Mouse (Mus musculus): ENCODE measurements around the gene Gm2a. TPM values are rescaled to one million over a fixed set of nuclear protein-coding genes. Genes with fewer than 3 reads are reported as not detected.
"Not testable (repeated sequence)": the region's sequence is repeated elsewhere in the genome, so short reads cannot be mapped to it uniquely, and the experiment has no call there.

Gene Gm2a
- polyA plus RNA-seq, 1 experiment from 2014 or later = 236 TPM

DNA sequence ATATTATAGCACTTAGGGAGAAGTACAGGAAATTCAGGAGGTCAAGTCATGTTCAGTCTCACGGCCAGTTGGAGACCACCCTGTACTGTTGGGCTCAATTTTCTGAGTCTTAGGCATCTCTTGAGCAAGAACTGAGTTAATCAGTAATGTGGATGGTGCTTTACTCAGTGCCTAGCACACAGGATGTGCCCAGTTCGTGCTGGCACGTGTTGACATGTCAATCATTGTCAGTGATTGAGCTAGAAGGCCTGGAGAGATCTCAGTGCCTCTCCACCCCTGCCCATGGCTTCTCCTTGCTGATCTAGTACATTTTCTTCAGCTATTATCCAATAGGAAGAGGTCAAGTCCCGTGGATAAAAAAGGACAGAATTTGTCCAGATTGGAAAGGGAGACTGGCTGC lies 7.5 kb downstream of the Gm2a start:
- Histone ChIP-seq H3K4me3 (ENCODE audit: inconsistent target) (no peak overlapping the region), H3K79me2 (ENCODE audit: inconsistent target) (peaks cover 35% of the 10 kb centered on the region; the same call in 1 of the 2 replicates), H3K36me3 (ENCODE audit: inconsistent target) (peaks cover 49% of the 10 kb centered on the region), H3K27ac (no peak overlapping the region)
- WGBS (ENCODE audit: missing documents) = 82% methylated on average over 4 of the region's 4 CpGs

DNA sequence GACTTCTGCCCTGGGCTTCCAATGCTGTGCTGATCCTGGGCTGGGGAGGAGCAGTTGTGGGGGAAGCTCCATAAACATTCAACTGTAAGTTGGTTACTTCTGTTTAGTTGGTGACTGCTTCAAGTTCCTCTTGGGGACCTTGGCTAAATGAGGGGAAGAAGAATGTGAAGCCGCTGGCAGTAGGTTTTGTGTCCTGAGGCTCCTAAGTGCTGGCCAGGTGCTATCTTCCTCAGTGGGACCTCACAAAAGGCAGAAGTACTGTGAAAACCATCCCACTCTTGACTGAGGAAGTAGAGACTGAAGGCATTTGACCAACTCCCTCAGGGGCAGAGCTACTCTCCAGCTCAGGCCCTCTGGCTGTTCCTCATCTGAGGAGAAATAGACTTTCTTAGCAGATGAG lies 8.7 kb downstream of the Gm2a start:
- Histone ChIP-seq H3K4me3 (ENCODE audit: inconsistent target) (no peak overlapping the region), H3K27ac (peak overlapping the region; percentile 34), H3K79me2 (ENCODE audit: inconsistent target) (peaks cover 23% of the 10 kb centered on the region; the same call in 1 of the 2 replicates), H3K36me3 (ENCODE audit: inconsistent target) (peaks cover 47% of the 10 kb centered on the region)
- 20% methylated on average over 1 of the region's 1 CpGs for WGBS (ENCODE audit: missing documents)

DNA sequence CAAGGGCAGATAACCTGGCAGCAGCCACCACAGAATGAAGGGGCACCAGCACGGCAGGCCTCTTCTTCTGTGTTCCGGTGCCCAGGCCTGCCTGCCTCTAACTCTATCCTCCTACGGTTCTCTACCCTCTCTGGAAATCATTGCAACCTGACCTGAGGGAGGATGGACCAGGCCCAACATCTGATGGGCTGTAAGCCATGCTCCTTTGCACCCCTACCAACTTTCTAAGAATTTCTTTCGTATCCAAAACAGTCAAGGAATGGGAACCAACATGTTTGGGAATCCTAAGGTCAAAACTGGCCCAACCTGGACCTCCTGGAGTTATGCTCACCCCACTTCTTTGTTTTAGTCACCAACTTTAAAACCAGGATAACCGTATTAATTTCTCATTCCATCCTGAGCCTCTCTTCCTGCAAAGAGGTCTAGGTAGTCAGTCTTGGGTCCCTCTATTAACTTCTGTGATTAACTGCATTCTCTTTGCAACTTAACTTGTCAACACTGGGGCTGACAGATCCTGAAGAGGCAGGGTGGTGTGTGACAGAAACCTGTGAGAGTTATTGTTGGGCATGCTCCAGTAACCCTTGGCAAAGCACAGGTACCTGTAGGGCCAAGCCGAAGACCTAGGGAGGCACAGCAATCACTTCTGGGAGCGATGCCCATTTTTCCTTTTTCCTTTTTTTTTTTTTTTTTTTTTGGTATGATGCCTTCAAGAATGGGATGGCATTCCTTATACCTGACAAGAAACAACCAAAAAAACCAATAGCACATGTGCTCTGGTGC lies 11.8 kb downstream of the Gm2a start:
- Histone ChIP-seq H3K27ac (no peak overlapping the region), H3K36me3 (ENCODE audit: inconsistent target) (peaks cover 29% of the 10 kb centered on the region), H3K4me3 (ENCODE audit: inconsistent target) (no peak overlapping the region), H3K79me2 (ENCODE audit: inconsistent target) (no peaks in the 10 kb centered on the region)
- WGBS (ENCODE audit: missing documents) = 98% methylated on average over 6 of the region's 7 CpGs

DNA sequence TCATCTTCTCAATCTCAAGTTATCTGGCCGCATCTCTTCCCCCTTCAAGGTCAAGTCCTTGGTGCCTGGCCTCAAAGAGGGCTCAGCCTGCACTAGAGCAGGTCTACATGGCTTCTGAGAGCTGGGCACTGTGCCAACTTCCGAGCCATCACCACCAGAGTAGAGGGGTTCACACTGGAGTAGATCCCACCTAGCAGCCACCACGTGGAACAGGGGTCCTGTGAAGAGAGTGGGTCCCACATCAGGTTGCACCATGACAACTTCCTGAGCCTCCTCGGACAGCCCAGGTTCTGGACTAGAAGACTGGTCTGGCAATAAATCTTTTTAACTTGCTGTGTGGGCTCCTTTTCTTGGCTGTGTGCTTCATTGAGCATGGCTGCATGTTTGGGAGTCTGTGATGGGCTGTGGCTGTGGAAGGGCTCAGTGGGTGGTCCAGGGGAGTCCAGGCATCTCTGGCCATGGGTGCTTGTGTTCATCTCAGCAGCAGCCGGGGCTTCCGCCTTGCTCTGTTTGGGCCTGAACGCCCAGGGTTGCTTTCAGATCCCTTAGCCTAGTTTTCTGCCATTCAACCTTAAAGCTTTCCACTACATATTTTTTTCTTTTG lies 12.8 kb downstream of the Gm2a start:
- H3K79me2 ChIP-seq (ENCODE audit: inconsistent target) = no peaks in the 10 kb centered on the region
- H3K4me3 ChIP-seq (ENCODE audit: inconsistent target) = no peak overlapping the region
- WGBS (ENCODE audit: missing documents) = 85% methylated on average over 6 of the region's 7 CpGs
- H3K27ac ChIP-seq = no peak overlapping the region
- peaks cover 27% of the 10 kb centered on the region for H3K36me3 ChIP-seq (ENCODE audit: inconsistent target)

DNA sequence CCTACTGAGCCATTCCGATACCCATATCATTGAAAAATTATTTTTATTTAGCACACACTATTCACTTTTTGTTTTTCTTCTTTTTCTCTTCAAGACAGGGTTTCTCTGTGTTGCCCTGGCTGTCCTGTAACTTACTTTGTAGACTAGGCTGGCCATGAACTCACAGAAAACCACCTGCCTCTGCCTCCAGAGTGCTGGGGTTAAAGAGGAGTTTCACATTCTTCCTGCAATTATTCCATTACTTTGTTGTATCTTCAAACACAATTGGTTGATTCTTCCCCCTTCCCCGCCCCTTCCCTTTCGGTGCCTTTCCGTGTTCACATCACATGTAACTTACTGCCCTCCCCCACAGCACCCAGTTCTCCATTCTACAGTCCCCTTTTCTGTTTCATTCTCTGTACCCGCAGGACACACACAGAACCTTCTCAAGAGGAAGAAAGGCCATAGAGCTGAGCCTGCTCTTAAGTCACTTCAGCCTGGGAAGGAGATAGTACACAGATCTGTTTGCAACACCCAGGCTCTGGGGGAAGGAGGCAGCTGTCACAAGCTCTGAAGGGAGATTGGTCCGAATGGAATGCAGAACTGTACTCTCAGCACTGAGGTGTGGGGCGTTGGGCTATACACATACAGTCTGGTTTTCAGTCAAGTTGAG lies 15.4 kb downstream of the Gm2a start:
- Histone ChIP-seq H3K4me3 (ENCODE audit: inconsistent target) (no peak overlapping the region), H3K27ac (peak overlapping the region; percentile 90)

DNA sequence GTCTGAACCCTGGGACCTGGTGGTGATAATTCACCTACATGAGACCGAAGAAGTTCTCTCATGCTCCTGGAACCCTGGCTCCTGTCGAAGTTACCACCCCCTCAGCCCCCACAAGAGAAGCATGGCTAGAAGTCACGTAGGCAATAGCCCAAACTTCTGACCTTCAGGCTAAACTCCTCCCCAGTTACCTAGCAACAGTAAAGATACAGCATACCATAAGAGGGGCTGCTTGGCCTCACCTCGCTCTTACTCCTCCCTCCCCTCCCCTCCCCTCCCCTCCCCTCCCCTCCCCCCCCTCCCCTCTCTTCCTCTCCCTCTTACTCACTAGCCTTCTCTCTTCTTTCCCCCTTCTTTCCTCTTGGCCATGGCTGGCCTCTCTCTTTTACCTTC lies 15.9 kb downstream of the Gm2a start:
- H3K36me3 ChIP-seq (ENCODE audit: inconsistent target) = peaks cover 20% of the 10 kb centered on the region
- H3K4me3 ChIP-seq (ENCODE audit: inconsistent target); H3K79me2 ChIP-seq (ENCODE audit: inconsistent target): not testable (repeated sequence)
- H3K27ac ChIP-seq = peak overlapping the region; percentile 90
- WGBS (ENCODE audit: missing documents) = 17% methylated on average over 2 of the region's 4 CpGs

More for the DNA sequence above, 15.4 kb downstream of the Gm2a start:
- Histone ChIP-seq H3K36me3 (ENCODE audit: inconsistent target) (peaks cover 25% of the 10 kb centered on the region), H3K79me2 (ENCODE audit: inconsistent target) (no peaks in the 10 kb centered on the region)
- WGBS (ENCODE audit: missing documents) = 17% methylated on average over 7 of the region's 7 CpGs

DNA sequence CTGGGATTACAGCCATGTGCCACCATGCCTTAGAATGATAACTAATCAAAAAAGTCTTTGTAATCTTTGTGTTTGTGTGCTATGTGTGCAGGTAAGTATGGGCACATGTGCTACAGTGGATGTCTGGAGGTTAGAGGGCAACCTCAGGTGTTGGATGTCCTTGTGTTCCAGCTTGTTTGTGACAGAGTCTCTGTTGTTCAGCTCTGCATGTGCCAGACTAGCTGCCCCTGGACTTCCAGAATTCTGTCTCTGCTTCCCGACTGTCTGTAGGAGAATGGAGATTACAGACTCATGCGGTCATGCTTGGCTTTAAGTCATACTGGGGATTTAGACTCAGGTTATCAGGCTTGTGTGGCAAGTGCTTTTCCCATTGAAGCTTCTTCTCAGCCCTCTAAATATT lies 16.4 kb downstream of the Gm2a start:
- 85% methylated on average over 2 of the region's 2 CpGs for WGBS (ENCODE audit: missing documents)
- peaks cover 16% of the 10 kb centered on the region for H3K36me3 ChIP-seq (ENCODE audit: inconsistent target)
- H3K4me3 ChIP-seq (ENCODE audit: inconsistent target) = no peak overlapping the region
- H3K79me2 ChIP-seq (ENCODE audit: inconsistent target) = no peaks in the 10 kb centered on the region
- peak overlapping the region; percentile 90 for H3K27ac ChIP-seq

DNA sequence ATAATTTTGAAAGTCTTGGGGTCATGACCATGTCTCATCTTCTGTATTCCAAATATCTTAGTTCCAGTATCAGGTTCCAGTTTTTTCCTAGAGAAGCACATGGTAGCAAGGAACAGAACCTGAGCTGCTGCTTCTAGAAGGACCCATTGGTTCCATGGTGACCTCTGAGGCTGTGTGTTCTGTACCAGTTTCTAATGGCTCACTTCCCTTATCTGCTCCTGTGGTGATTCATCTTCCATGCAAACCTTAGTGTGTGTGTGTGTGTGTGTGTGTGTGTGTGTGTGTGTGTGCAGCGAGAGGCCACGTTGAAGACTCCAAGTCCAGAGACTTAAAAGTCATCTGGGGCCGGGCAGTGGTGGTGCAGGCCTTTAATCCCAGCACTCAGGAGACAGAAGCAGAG lies 18.1 kb downstream of the Gm2a start:
- Histone ChIP-seq H3K79me2 (ENCODE audit: inconsistent target) (no peaks in the 10 kb centered on the region), H3K4me3 (ENCODE audit: inconsistent target) (no peak overlapping the region), H3K27ac (peak overlapping the region; percentile 13), H3K36me3 (ENCODE audit: inconsistent target) (no peaks in the 10 kb centered on the region)
- WGBS (ENCODE audit: missing documents) = 43% methylated on average over 3 of the region's 3 CpGs

DNA sequence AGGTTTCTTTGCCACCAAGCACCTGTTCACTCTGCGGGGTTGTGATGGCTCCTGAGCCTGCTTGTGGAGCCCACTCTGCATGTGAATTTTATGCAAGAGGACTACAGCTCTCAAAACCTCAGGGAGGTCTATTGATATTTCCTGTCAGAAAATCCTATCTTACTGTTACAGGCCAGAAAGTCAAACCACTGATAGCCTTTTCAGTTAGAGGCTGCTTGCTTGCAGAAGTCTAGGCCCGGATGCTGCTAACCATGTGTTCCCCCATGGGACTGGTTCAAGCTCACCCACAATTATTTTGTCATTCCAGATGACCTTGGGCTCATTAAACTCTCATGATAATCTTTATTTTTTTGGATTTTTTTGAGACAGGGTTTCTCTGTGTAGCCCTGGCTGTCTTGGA lies 19.1 kb downstream of the Gm2a start:
- 63% methylated on average over 2 of the region's 2 CpGs for WGBS (ENCODE audit: missing documents)
- no peaks in the 10 kb centered on the region for H3K36me3 ChIP-seq (ENCODE audit: inconsistent target)
- no peak overlapping the region for H3K4me3 ChIP-seq (ENCODE audit: inconsistent target)
- no peaks in the 10 kb centered on the region for H3K79me2 ChIP-seq (ENCODE audit: inconsistent target)
- no peak overlapping the region for H3K27ac ChIP-seq

DNA sequence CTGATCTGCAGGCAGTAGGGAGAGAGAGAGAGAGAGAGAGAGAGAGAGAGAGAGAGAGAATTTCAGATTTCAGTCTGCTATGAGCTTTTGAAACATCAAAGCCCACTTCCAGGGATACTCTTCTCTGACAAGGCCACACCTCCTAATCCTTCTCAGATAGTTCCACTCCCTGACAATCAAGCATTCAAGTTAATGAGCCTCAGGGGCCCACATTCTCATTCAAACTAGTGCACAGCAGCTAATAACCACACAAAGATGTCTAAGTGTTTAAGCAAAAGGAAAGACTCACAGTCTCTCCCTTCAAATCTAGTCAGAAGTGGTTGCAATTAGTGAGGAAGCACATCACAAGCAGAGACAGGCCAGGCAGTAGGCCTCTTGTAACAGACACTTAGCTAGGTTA lies 22.4 kb downstream of the Gm2a start:
- H3K27ac ChIP-seq = peak overlapping the region; percentile 71
- no peaks in the 10 kb centered on the region for H3K79me2 ChIP-seq (ENCODE audit: inconsistent target)
- H3K4me3 ChIP-seq (ENCODE audit: inconsistent target) = no peak overlapping the region
- H3K36me3 ChIP-seq (ENCODE audit: inconsistent target) = no peaks in the 10 kb centered on the region

DNA sequence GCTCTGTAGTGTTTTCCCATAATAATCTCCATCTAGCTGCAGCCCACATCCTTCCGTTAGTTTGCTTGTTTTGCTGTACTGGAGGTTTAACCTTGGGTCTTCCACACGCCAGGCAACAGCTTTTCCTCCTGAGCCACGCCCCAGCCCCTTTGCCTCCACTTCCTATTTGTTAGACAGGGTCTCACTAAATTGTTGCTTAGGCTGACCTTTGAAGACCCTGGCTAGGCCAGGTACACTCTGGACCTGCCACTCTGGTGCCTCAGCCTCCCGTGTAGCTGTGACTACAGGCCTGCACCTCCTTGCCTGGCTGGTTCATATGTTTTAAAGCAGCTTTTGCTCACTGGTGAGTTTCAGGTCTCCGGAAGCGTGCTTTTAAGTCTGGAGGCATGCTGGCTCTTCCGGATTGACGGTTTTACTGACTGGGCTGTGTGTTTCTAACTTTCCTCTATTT lies 22.9 kb downstream of the Gm2a start:
- H3K4me3 ChIP-seq (ENCODE audit: inconsistent target) = no peak overlapping the region
- H3K79me2 ChIP-seq (ENCODE audit: inconsistent target) = no peaks in the 10 kb centered on the region
- no peaks in the 10 kb centered on the region for H3K36me3 ChIP-seq (ENCODE audit: inconsistent target)
- H3K27ac ChIP-seq = peak overlapping the region; percentile 71
- 26% methylated on average over 8 of the region's 8 CpGs for WGBS (ENCODE audit: missing documents)

DNA sequence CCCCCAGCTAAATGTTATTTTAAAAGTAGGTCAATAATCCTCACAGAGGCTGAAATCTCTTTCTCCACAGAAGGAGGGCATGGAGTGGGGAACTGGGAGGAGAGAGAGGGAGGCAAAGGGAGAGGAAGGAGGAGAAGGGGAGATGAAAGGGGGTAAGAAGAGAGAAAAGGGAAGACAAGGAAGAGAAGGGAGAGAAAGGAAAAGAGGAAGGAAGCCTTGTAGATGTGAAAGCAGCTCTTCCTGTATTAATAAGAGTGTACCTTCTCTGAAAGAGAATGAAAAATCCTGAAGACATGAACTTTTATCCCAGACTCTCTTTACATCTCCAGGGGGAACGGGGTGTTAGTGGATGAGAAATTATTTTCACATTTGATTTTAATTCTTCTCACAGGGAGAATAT lies 23.5 kb downstream of the Gm2a start:
- H3K27ac ChIP-seq = peak overlapping the region; percentile 71
- no peak overlapping the region for H3K4me3 ChIP-seq (ENCODE audit: inconsistent target)
- H3K79me2 ChIP-seq (ENCODE audit: inconsistent target) = no peaks in the 10 kb centered on the region
- H3K36me3 ChIP-seq (ENCODE audit: inconsistent target) = no peaks in the 10 kb centered on the region
- 63% methylated on average over 1 of the region's 1 CpGs for WGBS (ENCODE audit: missing documents)

DNA sequence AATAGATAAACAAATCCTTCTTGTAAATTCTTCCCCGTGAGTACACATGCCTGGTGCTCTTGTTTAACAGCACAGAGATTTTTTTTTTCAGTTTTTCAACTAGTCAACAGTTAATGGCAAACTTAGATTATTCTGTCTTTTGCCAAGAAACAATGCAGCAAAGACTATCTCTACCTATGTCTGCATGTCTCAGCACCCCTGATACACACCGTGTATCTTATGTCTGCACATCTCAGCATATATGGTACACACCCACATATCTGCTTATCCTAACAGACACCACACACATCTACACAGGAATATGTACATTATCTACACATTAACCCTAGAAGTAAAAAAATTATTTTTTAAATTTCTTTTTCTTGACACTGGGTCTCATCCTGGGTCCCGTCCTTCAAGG lies 28.7 kb downstream of the Gm2a start:
- no peaks in the 10 kb centered on the region for H3K79me2 ChIP-seq (ENCODE audit: inconsistent target)
- 98% methylated on average over 3 of the region's 3 CpGs for WGBS (ENCODE audit: missing documents)
- H3K36me3 ChIP-seq (ENCODE audit: inconsistent target) = no peaks in the 10 kb centered on the region
- no peak overlapping the region for H3K27ac ChIP-seq
- H3K4me3 ChIP-seq (ENCODE audit: inconsistent target) = no peak overlapping the region

DNA sequence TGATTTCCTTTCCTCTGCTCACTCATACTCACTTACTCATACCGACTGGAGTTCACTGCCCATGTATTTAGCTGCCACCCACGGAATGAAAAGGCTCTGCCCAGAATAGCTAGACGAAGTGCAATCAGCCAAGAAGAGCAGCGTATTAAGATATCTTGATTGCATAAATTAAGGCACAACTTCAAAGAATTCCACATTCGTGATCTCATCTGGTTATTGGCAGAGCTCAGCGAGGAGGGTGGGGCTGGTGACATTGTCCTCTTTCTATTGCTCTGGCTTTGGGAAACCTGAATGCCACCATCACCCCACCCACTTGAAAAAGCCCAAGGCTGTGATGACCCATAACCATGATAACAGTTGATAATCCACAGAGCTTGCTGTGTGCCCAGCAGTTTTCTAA lies 30.0 kb downstream of the Gm2a start:
- 91% methylated on average over 6 of the region's 6 CpGs for WGBS (ENCODE audit: missing documents)
- H3K79me2 ChIP-seq (ENCODE audit: inconsistent target) = no peaks in the 10 kb centered on the region
- H3K4me3 ChIP-seq (ENCODE audit: inconsistent target) = no peak overlapping the region
- H3K36me3 ChIP-seq (ENCODE audit: inconsistent target) = no peaks in the 10 kb centered on the region
- H3K27ac ChIP-seq = no peak overlapping the region

DNA sequence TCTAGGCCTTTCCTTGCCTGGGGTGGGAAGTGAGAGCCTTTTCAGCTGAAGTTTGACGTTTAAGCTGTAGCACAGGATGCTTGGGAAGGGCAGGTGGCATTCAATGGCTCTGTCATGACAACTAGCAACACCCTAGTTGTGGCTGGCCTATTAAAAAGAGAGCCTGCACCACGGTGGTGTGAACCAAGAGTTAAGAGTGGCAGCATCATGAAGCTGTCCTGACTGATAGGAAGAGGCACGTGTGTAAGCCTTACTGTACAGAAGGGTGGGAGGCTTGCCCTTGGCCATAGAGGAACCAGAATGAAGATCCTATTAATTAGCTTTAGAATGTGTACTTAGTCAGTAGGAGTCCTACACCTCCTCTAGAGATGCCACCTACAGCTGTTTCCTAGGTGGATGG lies 30.5 kb downstream of the Gm2a start:
- no peaks in the 10 kb centered on the region for H3K79me2 ChIP-seq (ENCODE audit: inconsistent target)
- H3K36me3 ChIP-seq (ENCODE audit: inconsistent target) = no peaks in the 10 kb centered on the region
- no peak overlapping the region for H3K27ac ChIP-seq
- WGBS (ENCODE audit: missing documents) = 92% methylated on average over 3 of the region's 3 CpGs
- no peak overlapping the region for H3K4me3 ChIP-seq (ENCODE audit: inconsistent target)
